Mouse (Mus musculus) MEL (cell line): ENCODE results near the gene Fndc3a. TPM values are rescaled to one million over a fixed set of nuclear protein-coding genes. Genes with fewer than 3 reads are reported as not detected.

Source experiments
- DNase-seq: peaks from one replicate; pipeline ENCODE4 v3.0.0; 2011; ENCODE audit warnings: low read depth, low spot score
- H3K27ac ChIP-seq: 2 replicates; pipeline ENCODE4 v1.5.1; 2012; ENCODE audit warnings: low read depth, mild to moderate bottlenecking, control low read depth, low read length, moderate library complexity; ENCODE audit not compliant: control insufficient read depth
- H3K27me3 ChIP-seq, 2 experiments: fragments of 150-350 bp in 1 of 2; sonication (generic) in 1 of 2; 2 replicates each; pipeline ENCODE4 v1.6.1; 2012; ENCODE audit warnings: low read length in 2 of 2, mild to moderate bottlenecking in 2 of 2, improper control_type of control experiment in 1 of 2, moderate library complexity in 1 of 2; ENCODE audit not compliant: insufficient read depth in 2 of 2, control insufficient read depth in 1 of 2
- H3K36me3 ChIP-seq, 2 experiments: 2 replicates each; pipeline ENCODE4 v1.6.1; 2012 to 2014; ENCODE audit warnings: low read length in 2 of 2, improper control_type of control experiment in 1 of 2, inconsistent platforms in 1 of 2, mild to moderate bottlenecking in 1 of 2; ENCODE audit not compliant: insufficient read depth in 2 of 2, control insufficient read depth in 1 of 2
- H3K4me1 ChIP-seq, 2 experiments: fragments of 150-350 bp in 1 of 2; sonication (generic) in 1 of 2; 2 replicates each; pipeline ENCODE4 v1.6.1; 2012; ENCODE audit warnings: low read length in 2 of 2, improper control_type of control experiment in 1 of 2, mild to moderate bottlenecking in 1 of 2; ENCODE audit not compliant: insufficient read depth in 2 of 2, control insufficient read depth in 1 of 2
- H3K4me3 ChIP-seq, 2 experiments: fragments of 150-350 bp in 1 of 2; sonication (generic) in 1 of 2; 2 replicates each; pipeline ENCODE4 v1.5.1; 2012; ENCODE audit warnings: low read depth in 2 of 2, low read length in 2 of 2, mild to moderate bottlenecking in 2 of 2, moderate library complexity in 2 of 2, control low read depth in 1 of 2, improper control_type of control experiment in 1 of 2; ENCODE audit not compliant: control insufficient read depth in 1 of 2, insufficient read depth in 1 of 2
- H3K79me2 ChIP-seq: 2 replicates; pipeline ENCODE4 v1.6.1; 2012; ENCODE audit warnings: mild to moderate bottlenecking, low read length, moderate library complexity; ENCODE audit not compliant: control insufficient read depth, poor library complexity, insufficient read depth
- H3K9ac ChIP-seq: 2 replicates; pipeline ENCODE4 v1.6.1; 2012; ENCODE audit warnings: low read depth, mild to moderate bottlenecking, control low read depth, low read length, moderate library complexity; ENCODE audit not compliant: control insufficient read depth, poor library complexity, severe bottlenecking
- H3K9me3 ChIP-seq: fragments of 150-350 bp; sonication (generic); replicated peaks from 2 replicates; pipeline ENCODE4 v1.6.1; 2012; ENCODE audit warnings: mild to moderate bottlenecking, low read length, improper control_type of control experiment, moderate library complexity; ENCODE audit not compliant: insufficient read depth
- CTCF ChIP-seq, 3 experiments: IDR thresholded peaks in 2 of 3; conservative IDR thresholded peaks in 1 of 3; 2 replicates each; pipeline ENCODE4 v1.5.1; 2011 to 2012; ENCODE audit warnings: low read length in 3 of 3, low read depth in 2 of 3, mild to moderate bottlenecking in 2 of 3, improper control_type of control experiment in 1 of 3, inconsistent platforms in 1 of 3, mixed read lengths in 1 of 3, moderate library complexity in 1 of 3; ENCODE audit not compliant: control insufficient read depth in 1 of 3, insufficient read depth in 1 of 3, poor library complexity in 1 of 3, severe bottlenecking in 1 of 3
- ELF1 ChIP-seq: IDR thresholded peaks from 2 replicates; pipeline ENCODE4 v1.6.1; 2014; ENCODE audit warnings: low read depth, mild to moderate bottlenecking, inconsistent platforms, low read length, improper control_type of control experiment, moderate library complexity
- ETS1 ChIP-seq: IDR thresholded peaks from 2 replicates; pipeline ENCODE4 v1.6.1; 2012; ENCODE audit warnings: low read depth, mild to moderate bottlenecking, inconsistent platforms, low read length, improper control_type of control experiment, moderate library complexity
- GATA1 ChIP-seq: IDR thresholded peaks from 2 replicates; pipeline ENCODE4 v1.6.1; 2011; ENCODE audit warnings: low read depth, low read length, improper control_type of control experiment
- JUND ChIP-seq: IDR thresholded peaks from 2 replicates; pipeline ENCODE4 v1.6.1; 2011; ENCODE audit warnings: low read depth, mild to moderate bottlenecking, improper control_type of control experiment, low read length
- KAT2A ChIP-seq: conservative IDR thresholded peaks from 2 replicates; pipeline ENCODE4 v1.6.1; 2012; ENCODE audit warnings: low read depth, low read length, improper control_type of control experiment, inconsistent platforms
- MAX ChIP-seq: IDR thresholded peaks from 2 replicates; pipeline ENCODE4 v1.6.1; 2011; ENCODE audit warnings: low read length, improper control_type of control experiment
- MEF2A ChIP-seq: IDR thresholded peaks from 2 replicates; pipeline ENCODE4 v1.6.1; 2014; ENCODE audit warnings: low read depth, mild to moderate bottlenecking, inconsistent platforms, low read length, improper control_type of control experiment; ENCODE audit not compliant: poor library complexity, insufficient replicate concordance, severe bottlenecking; ENCODE audit errors: extremely low read depth
- MYB ChIP-seq: IDR thresholded peaks from 2 replicates; pipeline ENCODE4 v1.6.1; 2011; ENCODE audit warnings: mild to moderate bottlenecking, low read depth, low read length, improper control_type of control experiment
- MYC ChIP-seq: IDR thresholded peaks from 2 replicates; pipeline ENCODE4 v1.6.1; 2011; ENCODE audit warnings: low read depth, mild to moderate bottlenecking, low read length, improper control_type of control experiment, moderate library complexity
- POLR2A ChIP-seq, 2 experiments: IDR thresholded peaks; 2 replicates each; pipeline ENCODE4 v1.6.1; 2011 to 2012; ENCODE audit warnings: low read length in 2 of 2, mild to moderate bottlenecking in 2 of 2, control low read depth in 1 of 2, improper control_type of control experiment in 1 of 2, low read depth in 1 of 2, moderate library complexity in 1 of 2; ENCODE audit not compliant: control insufficient read depth in 1 of 2, insufficient read depth in 1 of 2, poor library complexity in 1 of 2
- SIN3A ChIP-seq: IDR thresholded peaks from 2 replicates; pipeline ENCODE4 v1.6.1; 2012; ENCODE audit warnings: low read length, improper control_type of control experiment, inconsistent platforms
- SMC3 ChIP-seq: IDR thresholded peaks from 2 replicates; pipeline ENCODE4 v1.6.1; 2011; ENCODE audit warnings: low read depth, low read length, improper control_type of control experiment
- TBP ChIP-seq: IDR thresholded peaks from 2 replicates; pipeline ENCODE4 v1.8.0; 2011; ENCODE audit warnings: low read depth, low read length, improper control_type of control experiment
- TCF12 ChIP-seq: IDR thresholded peaks from 2 replicates; pipeline ENCODE4 v1.6.1; 2014; ENCODE audit warnings: low read depth, mild to moderate bottlenecking, inconsistent platforms, low read length, improper control_type of control experiment, moderate library complexity
- UBTF ChIP-seq: IDR thresholded peaks from 2 replicates; pipeline ENCODE4 v1.6.1; 2012; ENCODE audit warnings: low read depth, mild to moderate bottlenecking, inconsistent platforms, low read length, improper control_type of control experiment, moderate library complexity, borderline replicate concordance; ENCODE audit not compliant: insufficient read depth
- USF2 ChIP-seq, 2 experiments: IDR thresholded peaks; 2 replicates each; pipeline ENCODE4 v1.6.1; 2011 to 2012; ENCODE audit warnings: improper control_type of control experiment in 2 of 2, low read length in 2 of 2, borderline replicate concordance in 1 of 2, inconsistent platforms in 1 of 2, low read depth in 1 of 2, mild to moderate bottlenecking in 1 of 2; ENCODE audit not compliant: insufficient read depth in 1 of 2
- ZC3H11A ChIP-seq: IDR thresholded peaks from 2 replicates; pipeline ENCODE4 v1.6.1; 2012; ENCODE audit warnings: low read depth, mild to moderate bottlenecking, inconsistent platforms, low read length, improper control_type of control experiment
- ZKSCAN1 ChIP-seq: IDR thresholded peaks from 2 replicates; pipeline ENCODE4 v1.6.1; 2012; ENCODE audit warnings: low read depth, mild to moderate bottlenecking, inconsistent platforms, low read length, improper control_type of control experiment, moderate library complexity
- ZMIZ1 ChIP-seq: IDR thresholded peaks from 2 replicates; pipeline ENCODE4 v1.6.1; 2012; ENCODE audit warnings: low read depth, mild to moderate bottlenecking, inconsistent platforms, low read length, improper control_type of control experiment, moderate library complexity
- polyA plus RNA-seq, 2 experiments: library from polyadenylated mRNA; stranded (reverse) in 1 of 2; unstranded in 1 of 2; fragments of >175 nt in 1 of 2; fragments of >200 nt in 1 of 2; gene quantifications; 2 replicates each; pipeline versions ENCODE4 v1.2.1 to v1.2.4; 2012; ENCODE audit warnings: low replicate concordance in 2 of 2, low read depth in 1 of 2; ENCODE audit not compliant: insufficient read length in 2 of 2, insufficient read depth in 1 of 2, missing spikeins in 1 of 2
- total RNA-seq: library from RNA; depleted of rRNA; stranded (reverse); fragments of 300-350 nt; gene quantifications from 2 replicates; pipeline ENCODE4 v1.2.3, GENCODE M21; 2012

The Fndc3a gene
- total and polyA plus RNA-seq, 3 experiments, result 4.2 to 9.0 TPM; not detected in 1

DNA sequence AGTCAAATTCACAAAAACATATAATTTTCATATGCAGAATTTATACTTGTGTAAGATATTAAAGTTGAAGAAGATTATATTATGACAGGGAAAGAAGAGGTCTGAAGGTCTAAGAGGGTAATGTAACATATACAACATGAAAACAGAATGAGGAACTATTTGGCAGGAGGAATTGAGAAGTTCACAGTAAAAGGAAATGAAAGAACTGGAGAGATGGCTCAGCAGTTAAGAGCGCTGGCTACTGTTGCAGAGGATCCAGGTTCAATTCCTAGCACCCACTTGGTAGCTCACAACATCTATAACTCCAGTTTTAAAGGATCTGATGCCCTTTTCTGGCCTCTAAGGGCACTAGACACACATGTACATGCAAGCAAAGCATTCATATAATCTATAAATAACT lies 65.2 kb downstream of the Fndc3a start:
- Histone ChIP-seq H3K27me3 (no peaks in the 10 kb centered on the region), H3K4me1 (peaks cover 0 to 2% of the 10 kb centered on the region in 2 experiments; a peak in 2 of 4 replicates), H3K9me3 (no peaks in the 10 kb centered on the region), H3K36me3 (no peaks in the 10 kb centered on the region), H3K79me2 (no peaks in the 10 kb centered on the region), H3K9ac (no peak overlapping the region), H3K4me3 (no peak overlapping the region), H3K27ac (no peak overlapping the region)
- peak; percentile 58 for DNase-seq
- TF ChIP-seq TBP (peak; percentile 97), ETS1 (no peak)

DNA sequence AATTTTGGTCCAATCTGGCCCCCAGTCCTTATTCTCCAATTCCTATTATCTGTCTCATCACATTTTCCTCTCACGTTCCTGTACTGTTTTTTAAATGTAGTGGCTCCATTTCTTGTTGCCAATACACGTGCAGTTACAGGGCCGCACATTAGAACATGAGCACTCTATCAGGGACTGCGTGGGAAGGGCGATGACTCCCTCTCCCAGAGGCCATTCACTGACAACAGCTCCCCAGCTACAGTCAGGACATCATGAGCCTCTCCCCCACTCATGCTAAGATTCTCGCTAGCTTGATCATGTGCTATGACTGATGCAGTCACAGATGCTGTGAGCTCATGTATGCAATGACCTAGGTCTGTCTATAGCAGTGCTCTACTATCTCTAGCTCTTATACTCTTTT lies 71.3 kb downstream of the Fndc3a start:
- Histone ChIP-seq H3K36me3 (no peaks in the 10 kb centered on the region), H3K79me2 (no peaks in the 10 kb centered on the region), H3K9ac (no peak overlapping the region), H3K27me3 (no peaks in the 10 kb centered on the region), H3K27ac (no peak overlapping the region), H3K4me3 (no peak overlapping the region), H3K4me1 (no peaks in the 10 kb centered on the region), H3K9me3 (no peaks in the 10 kb centered on the region)
- TF ChIP-seq POLR2A (IDR thresholded peaks at IDR 0.05; ENCODE audit: control insufficient read depth in 1 of 2, insufficient read depth in 1 of 2, low read depth in 1 of 2, low read length in 2 of 2, poor library complexity in 1 of 2), result no peak
- TF ChIP-seq ZMIZ1, result no peak
- no peak for TF ChIP-seq KAT2A
- no peak for TF ChIP-seq SMC3
- no peak for TF ChIP-seq JUND
- TF ChIP-seq MAX, result no peak
- no peak for TF ChIP-seq USF2 (IDR thresholded peaks at IDR 0.05; ENCODE audit: borderline replicate concordance in 1 of 2, insufficient read depth in 1 of 2, low read depth in 1 of 2, low read length in 2 of 2)
- TF ChIP-seq MYC, result no peak
- no peak for TF ChIP-seq TCF12
- TF ChIP-seq SIN3A, result no peak
- no peak for TF ChIP-seq ZKSCAN1
- TF ChIP-seq GATA1, result no peak
- TF ChIP-seq UBTF, result no peak
- no peak for TF ChIP-seq MYB
- no peak for TF ChIP-seq CTCF (IDR thresholded peaks at IDR 0.05 in 2 of 3, conservative IDR thresholded peaks at IDR 0.05 in 1 of 3; ENCODE audit: control insufficient read depth in 1 of 3, insufficient read depth in 1 of 3, low read depth in 2 of 3, low read length in 3 of 3, poor library complexity in 1 of 3, severe bottlenecking in 1 of 3)
- no peak for TF ChIP-seq TBP
- TF ChIP-seq ELF1, result no peak
- no peak for TF ChIP-seq ZC3H11A
- no peak for TF ChIP-seq MEF2A
- DNase-seq, result no peak
